Mouse (Mus musculus): ENCODE results near the gene Phka2. TPM values are rescaled to one million over a fixed set of nuclear protein-coding genes. Genes with fewer than 3 reads are reported as not detected.

Phka2 gene
- polyA plus RNA-seq, 1 experiment, result 31.7 TPM

Other genes with a start within 250 kb of the Phka2 start
- gene Adgrg2, start 111.5 kb upstream of the Phka2 start, polyA plus RNA-seq (2012; ENCODE audit: insufficient read depth, insufficient read length, missing spikeins), result 2.1 and 3.4 TPM in 2 replicates
- not detected in 2 replicates for gene Ppef1, start 233.6 kb downstream of the Phka2 start, polyA plus RNA-seq (2012; ENCODE audit: insufficient read depth, insufficient read length, missing spikeins)

All from brown adipose tissue, adult 24 weeks (tissue).